Mouse (Mus musculus): ENCODE measurements around the gene Dgki.

The Dgki gene

GRCm38 (mm10) chr6:37236893-37237292, 63.1 kb downstream of the Dgki start:
- no peak for DNase-seq

- DNase-seq = no peak
These were observed 68.8 kb downstream of the Dgki start for GRCm38 (mm10) chr6:37231148-37231547.

GRCm38 (mm10) chr6:37222947-37223510, 77.0 kb downstream of the Dgki start:
- DNase-seq = no peak

DNA sequence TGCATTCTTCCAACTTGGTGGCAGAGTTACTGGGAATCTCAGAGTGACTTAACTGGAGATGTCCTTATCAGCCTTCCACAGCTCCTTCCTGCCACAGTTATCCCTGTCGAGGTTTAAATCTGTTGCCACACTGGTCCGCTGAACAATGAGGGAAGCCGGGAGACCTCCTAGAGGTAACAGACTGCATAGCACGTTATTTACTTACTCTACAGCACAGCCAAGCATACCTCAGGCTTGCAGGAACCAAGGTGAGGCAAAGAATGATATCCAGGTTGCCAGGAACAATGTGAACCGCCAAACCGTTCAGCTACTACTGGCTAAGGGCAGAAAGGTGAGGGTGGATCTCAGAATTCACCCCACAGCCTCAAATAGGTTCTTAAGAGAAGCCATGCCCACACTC, 78.0 kb downstream of the Dgki start:
- DNase-seq = no peak

DNA sequence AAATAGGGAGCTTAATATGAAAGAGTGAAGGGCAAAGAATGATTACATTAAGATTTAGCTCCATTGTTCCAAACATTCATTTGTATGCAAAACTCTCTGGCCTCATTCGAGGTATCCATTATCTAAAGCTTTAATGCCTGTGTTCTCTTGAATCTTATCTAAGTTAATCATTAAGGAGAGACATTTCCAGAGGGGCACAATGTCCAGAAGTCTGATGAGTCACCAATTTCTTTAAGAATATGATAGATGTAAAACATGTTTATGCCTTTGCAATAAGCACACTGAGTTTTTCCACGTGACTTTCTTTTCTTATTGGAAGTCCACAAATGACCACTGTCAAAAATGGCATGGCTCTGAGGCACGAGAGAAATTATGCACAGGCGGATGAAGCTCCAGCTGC, 80.9 kb downstream of the Dgki start:
- DNase-seq = no peak

DNA sequence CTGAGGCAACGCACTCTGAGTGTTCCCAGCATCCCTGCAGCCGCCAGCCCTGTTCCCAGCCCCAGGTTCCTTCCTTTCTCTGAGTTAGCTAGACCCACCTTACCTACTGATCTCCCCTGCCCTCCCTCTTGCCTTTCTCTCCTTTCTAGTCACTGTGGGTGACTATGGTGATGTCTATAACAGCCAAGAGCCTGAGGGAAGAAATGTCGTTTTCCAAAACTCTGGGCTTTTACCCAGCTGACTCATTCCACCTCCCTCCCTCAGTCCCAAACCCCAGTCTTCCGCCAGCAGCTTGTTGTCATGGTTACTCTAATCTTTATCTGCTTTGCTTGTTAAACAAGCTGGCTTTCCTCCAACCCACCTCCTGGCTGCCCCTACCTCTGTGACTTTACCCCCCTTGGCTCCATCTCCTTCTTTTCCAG, 83.6 kb downstream of the Dgki start:
- no peak for DNase-seq

DNA sequence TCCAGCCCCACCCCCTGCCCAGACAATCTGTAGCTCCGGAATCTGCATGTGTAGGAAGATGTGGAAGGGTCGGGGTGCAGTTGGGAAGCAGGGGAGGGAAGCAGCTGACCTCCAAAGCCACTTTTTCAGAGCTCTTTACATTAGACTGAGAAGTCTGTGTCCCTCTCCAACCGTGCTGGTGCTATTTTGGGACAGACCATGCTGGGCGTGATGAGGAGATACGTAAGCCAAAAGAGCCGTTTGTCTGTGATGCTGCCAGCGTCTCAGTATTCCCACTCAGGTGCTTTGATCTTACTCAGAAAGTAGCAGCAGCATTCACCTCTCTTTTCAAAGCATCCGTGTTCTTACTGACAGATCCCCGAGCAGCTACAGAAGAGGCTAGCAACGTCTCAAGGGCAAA, 84.3 kb downstream of the Dgki start:
- no peak for DNase-seq

DNA sequence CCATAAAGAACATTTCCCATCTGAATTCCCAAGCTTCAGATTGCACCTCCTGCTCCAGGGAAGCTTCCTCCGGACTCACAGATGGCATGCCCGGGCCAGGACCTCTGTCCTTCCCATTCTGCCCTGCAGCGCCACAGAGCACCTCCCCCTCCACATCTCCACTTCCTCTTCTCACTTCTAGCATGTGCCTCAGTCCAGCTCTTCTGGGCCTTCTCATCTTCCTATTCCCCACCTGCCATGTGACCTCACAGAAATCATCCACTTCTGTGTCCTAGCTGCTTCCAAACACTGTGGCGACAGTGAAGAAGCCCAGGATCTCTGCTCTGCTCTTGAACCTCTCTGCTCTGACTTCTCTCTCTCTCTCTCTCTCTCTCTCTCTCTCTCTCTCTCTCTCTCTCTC, 87.1 kb downstream of the Dgki start:
- no peak for DNase-seq

- no peak for DNase-seq
These were observed 88.3 kb downstream of the Dgki start for GRCm38 (mm10) chr6:37211545-37212247.

DNA sequence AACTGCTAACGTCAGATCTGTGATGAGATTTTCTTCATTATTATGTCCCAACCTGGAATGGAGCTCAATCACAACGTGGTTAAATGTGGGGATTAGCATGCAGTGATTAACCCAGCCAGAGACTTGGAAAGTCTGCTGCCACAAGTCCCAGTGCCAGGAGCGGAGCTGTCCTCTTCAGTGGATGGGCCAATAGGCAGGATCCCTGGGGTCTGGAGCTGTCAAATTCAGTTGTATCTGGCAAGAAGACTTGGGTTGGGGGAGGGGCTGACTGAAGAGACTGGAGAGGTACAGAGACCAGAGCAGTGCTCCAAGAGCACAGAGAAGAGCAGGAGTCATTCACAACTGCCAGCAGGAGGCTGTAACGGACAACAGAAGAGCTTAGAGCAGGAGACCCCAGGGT, 97.1 kb downstream of the Dgki start:
- DNase-seq = no peak

DNA sequence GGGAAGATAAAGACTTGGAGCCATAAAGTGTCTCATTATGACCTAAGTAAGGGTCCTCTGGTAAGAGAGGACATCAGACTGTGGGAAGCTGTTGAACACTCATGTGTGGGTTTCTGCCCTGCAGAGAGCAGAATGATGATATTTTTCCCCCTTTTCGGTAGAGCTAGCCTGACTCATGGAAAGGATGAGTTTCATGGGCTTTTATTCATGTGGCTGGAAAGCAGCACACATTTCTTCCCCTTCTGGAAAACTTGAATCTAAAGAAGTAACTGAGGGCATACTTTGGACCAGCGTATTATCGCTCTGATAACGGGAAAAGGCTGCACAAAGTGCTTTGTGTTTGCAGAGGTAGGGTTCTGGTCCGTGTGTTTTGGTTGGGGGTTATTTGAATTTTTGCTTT, 99.1 kb downstream of the Dgki start:
- no peak for DNase-seq

DNA sequence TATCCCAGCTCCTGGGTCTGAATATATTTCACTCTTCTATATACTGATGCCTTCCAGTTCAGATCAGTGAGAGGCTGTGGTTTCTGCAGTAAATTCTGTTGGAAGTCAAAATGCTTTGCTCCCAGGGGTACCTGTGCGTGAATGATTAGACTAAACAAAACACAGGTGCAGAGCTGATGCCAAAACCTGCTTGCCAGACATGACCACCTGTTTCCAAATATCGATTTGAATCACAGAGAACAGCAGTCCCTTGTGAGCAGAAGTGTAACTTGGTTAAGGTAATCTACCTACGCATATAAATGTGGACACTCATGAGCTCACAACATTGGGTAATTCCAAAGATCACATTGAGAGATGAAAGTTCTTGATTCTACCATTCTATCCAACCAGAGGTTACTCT, 100.5 kb downstream of the Dgki start:
- DNase-seq = no peak

GRCm38 (mm10) chr6:37197745-37198144, 102.2 kb downstream of the Dgki start:
- no peak for DNase-seq

DNA sequence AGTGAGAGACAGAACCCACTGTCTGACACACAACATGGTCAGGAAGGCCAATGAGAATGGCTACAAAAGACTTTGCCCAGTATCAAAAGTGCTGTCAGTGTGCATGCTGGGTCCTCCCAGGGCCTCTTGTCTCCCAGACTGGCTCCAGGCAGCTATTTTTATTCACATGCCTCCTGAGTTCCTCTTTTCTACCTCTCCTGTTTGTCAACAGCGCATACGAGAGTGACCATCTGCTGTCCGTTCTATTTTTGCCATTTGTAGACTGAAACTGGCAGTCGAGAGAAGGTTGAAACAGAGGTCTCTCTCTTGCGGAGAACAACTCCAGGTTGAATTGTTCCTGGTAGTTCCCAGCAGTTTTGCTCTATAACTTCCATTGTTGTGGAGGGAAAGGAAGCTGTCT, 103.1 kb downstream of the Dgki start:
- DNase-seq = no peak

DNA sequence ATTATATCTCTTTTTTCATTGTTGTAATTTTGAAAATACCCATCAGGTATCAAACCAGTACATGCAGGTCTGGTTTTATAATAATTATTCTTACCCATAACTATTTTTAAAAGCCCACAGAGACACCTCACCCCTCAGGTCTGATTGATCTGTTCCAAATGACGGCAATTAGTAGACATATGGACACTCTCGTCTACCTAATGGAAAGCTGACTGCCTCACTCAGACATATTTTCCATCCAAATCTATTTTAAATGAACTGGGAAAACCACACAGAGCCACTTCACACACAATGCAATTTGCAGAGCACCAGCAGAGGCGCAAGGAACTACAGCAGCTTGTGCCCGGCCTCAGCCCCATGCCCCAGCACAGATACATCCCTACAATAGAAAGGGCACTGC, 104.2 kb downstream of the Dgki start:
- no peak for DNase-seq

- no peak for DNase-seq
These were observed 118.0 kb downstream of the Dgki start for GRCm38 (mm10) chr6:37181961-37182360.

DNA sequence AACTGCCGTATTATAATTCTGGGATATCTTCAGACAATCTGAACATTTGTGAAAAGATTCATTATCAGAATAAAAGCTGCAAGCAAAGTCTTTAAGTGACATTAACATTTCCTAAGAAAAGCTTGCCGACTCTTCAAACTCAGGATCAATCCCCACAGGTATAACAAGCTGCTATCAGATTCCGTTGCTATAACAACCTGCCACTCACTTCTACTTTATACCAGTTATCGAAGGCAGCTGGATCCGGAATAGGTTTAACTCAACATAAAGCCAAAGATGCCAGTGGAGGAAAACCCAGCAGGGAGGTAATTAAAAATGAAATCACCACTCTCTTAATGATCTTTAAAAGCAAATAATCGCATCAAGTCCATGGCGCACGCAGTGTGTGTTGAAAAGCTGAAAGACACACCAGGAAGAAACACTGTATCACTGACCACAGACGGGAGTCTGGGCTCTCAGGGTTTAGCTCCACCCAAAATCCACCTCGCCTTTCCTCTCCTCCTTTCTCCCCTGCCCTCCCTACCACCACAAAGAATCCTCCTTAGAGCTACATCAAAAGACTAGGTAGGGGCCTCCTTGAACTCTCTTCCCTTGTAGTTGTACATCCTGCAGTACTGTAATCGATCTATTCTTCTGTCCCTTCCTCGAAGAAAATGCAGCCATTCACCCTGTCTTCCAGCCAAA, 128.7 kb downstream of the Dgki start:
- no peak for DNase-seq

DNA sequence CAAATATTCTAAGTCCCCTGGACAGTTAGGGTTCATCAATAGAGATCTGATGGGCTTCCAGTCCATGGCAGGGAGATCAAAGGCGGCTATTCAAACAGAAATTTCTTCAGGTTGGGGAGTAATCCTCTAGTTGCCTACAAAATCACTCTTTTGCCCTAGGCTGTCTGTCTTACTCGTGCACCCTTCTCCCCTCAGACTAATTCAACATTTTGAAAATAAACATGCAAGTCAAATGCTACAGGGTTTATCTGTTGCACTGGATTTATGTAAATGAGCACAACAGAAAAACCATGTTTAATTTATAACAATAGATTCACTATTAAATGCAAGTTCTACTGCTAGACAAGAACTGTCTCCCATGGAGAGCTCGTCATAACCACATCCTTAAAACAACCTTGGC, 141.1 kb downstream of the Dgki start:
- no peak for DNase-seq

DNA sequence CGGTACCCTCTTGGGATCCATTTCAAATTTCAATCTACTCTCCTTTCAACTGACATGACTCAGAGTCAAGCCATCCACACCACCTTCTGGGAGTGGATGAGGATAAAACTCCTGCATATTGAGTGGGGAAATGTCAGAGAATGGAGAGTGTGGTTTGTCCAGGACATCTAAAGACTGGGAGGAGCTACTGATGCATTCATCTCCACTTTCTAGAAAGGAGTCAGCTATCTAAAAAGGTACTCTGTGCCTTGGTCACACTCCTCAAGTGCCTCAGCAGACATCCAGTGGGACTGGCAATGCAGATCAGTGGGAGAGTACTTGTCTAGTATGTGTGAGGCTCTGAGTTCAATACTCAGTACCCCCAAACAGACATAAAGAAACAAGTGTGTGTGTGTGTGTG, 145.9 kb downstream of the Dgki start:
- no peak for DNase-seq

DNA sequence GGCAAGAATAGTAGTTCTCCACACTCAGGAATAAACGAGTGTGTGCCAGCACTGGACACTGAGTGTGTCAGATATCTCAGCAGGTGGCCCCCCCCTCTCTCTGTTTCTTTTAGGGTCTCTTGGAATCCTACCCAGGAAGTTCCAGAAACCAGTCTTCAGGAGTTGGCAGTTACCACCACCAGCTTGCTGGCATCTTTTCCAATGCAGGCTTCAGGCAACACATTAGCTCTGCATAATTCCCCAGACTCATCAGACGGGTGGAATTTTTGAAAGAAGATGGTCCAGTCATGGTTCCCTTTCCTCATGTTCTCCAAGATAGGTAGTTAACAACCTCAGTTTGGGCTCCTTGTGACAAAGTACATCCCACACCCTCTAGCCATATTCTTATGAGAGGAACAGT, 149.5 kb downstream of the Dgki start:
- no peak for DNase-seq

DNA sequence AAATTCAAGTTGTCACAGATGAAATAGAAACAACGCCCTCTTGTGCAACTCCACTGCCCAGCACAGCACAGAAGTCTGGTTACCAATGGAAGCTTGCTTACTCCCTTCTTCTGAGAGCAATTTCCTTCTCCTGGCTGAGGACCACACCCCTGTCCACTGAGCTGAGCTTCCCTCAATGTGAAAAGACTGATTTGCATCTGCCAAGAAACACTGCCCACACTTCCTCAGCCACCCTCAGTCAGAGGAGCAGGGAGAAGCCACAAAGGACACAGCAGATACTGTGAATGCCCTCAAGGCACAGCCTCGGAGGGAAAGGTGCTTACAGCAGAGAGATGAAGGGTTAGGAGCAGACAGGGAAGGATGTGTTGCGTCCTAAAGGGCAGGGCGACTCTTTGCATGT, 149.9 kb downstream of the Dgki start:
- no peak for DNase-seq

DNA sequence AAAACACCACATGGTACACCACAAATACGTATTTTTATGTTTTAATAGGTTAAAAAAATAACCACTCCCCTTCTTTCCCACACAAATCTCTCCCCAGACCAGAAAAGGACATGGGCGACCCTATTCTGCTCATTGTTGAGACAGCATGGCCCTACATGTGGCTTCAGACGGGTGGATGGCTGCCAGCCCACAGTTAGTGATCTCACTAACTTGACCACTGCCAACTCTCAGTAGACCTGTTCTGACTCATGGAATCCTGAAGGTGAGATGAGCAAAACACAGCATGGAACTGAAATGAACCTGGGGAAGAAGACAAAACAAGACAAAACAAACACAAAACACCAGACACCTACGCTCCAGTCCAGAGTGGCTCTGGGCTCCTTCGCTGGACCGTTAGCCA, 150.8 kb downstream of the Dgki start:
- no peak for DNase-seq

DNA sequence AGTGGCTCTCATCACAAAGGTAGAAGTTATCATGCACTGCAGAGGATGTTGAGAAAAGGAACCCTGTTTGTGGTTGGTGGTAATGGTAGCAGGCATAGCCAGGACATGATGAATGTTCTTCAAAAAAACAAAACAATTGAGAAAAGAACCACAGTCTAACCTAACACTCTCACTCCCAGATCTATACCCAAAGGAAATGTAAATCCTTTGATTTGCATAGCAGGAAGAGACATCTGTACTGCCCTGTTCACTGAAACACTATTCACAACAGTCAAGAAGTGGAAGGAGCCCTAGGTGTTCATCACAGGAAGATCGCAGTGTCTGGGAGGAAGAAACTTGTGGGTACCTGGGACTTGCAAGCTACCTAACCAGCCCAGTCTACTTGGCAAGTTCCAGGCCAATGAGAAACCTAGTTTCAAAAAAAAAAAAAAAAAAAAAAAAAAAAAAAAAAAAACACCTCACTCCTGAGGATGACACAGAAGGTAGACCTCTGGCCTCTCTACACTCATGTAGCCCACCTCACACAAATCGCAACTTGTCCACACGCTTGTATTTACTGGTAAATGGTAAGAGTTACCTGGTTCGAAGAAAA, 152.5 kb downstream of the Dgki start:
- no peak for DNase-seq

GRCm38 (mm10) chr6:37143867-37144163, 156.2 kb downstream of the Dgki start:
- DNase-seq = no peak

Measured in kidney, adult 9 months (tissue).